Mouse (Mus musculus): ENCODE results near the gene Gabrg3.

- TF ChIP-seq GATA1 (IDR thresholded peaks at IDR 0.05; ENCODE audit: low read length), result no peak
- TF ChIP-seq TAL1 (IDR thresholded peaks at IDR 0.05; ENCODE audit: low read length), result no peak
Observed at GRCm38 (mm10) chr7:57322086-57322485, 64.9 kb downstream of the Gabrg3 start.
